Mouse (Mus musculus) olfactory bulb, adult 2 months (tissue): ENCODE data around the gene Kctd8.

Experiments used
- CTCF ChIP-seq: fragments of 200-500 bp; IDR thresholded peaks from 2 replicates; pipeline ENCODE4 v1.5.1; 2012; ENCODE audit warnings: low read depth, mild to moderate bottlenecking, low read length, moderate library complexity; ENCODE audit not compliant: insufficient read depth
- POLR2A ChIP-seq: fragments of 200-500 bp; IDR thresholded peaks from 2 replicates; pipeline ENCODE4 v1.6.1; 2012; ENCODE audit warnings: mild to moderate bottlenecking, low read depth, low read length, moderate library complexity; ENCODE audit not compliant: insufficient read depth

GRCm38 (mm10) chr5:69159897-69160509, 181.5 kb downstream of the Kctd8 start:
- no peak for TF ChIP-seq CTCF
- TF ChIP-seq POLR2A, result no peak
